Mouse (Mus musculus): ENCODE measurements around the gene Dnase1. TPM values are rescaled to one million over a fixed set of nuclear protein-coding genes. Genes with fewer than 3 reads are reported as not detected.
"Not testable (repeated sequence)": the region's sequence is repeated elsewhere in the genome, so short reads cannot be mapped to it uniquely, and the experiment has no call there.

Dnase1 gene
- polyA plus RNA-seq (2015; fragmentation: Nextera tagmentation; extraction: Ambion mirVana), result 0.95 and 1.6 TPM in 2 replicates

DNA sequence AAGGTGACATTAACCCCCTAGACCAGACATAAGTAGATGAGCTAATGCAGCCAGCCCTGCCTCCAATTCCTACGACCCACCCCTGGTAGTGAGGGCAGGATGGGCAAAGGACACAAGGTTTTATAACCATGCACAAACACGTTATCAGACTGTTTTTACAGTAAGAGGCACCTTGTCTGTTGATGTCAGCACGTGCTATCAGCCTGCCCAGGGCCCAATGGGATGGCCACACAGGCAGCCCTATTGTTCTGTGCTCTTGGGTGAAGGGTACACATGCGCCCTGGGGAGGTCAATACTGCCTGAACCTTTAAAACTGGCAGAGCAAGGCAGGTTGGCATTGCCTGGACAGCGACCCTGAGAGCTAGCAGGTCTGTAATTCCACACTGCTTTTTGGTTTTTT, at the start of gene Dnase1:
Gene Dnase1 (plus strand): TSS at position 136 of the 400 bp plus-strand sequence.
- Histone ChIP-seq H3K4me2 (no peak within 1 kb of the TSS), H3K9me3 (replicated peaks) (no peaks in the 10 kb centered on the region), H3K36me3 (peaks cover 50% of the 10 kb centered on the region), H3K27ac (no peak within 1 kb of the TSS), H3K9ac (no peak within 1 kb of the TSS), H3K27me3 (no peaks in the 10 kb centered on the region), H3K4me1 (replicated peaks) (peaks cover 37% of the 10 kb centered on the region), H3K4me3 (replicated peaks) (no peak within 1 kb of the TSS)
- WGBS (ENCODE audit: insufficient replicate concordance), result 71% methylated on average over 5 of the region's 5 CpGs
- no peak for DNase-seq
- ATAC-seq (ENCODE audit: low read depth), result no peak

DNA sequence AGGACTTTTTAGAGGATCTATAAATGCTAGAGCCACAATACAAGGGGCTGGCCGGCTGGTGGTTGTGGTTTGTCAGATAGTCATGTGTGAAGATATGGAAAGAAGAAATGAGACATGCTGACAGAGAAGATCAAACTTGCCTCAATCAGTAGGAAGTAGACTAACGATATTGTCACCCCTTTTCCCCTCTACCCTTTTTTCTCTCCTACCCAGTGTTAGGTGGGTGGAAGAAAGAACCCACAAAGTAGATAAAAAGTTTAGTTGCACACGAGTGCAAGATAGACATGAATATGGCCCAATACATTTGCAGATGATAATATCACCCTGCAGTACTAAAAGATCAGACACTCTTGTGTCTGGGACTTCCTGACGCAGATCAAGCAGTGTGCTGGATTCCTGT, 48.3 kb upstream of the Dnase1 start:
- ATAC-seq (ENCODE audit: low read depth) (no peak), DNase-seq (no peak)
- WGBS (ENCODE audit: insufficient replicate concordance), result 40% methylated on average over 4 of the region's 4 CpGs
- H3K27ac ChIP-seq, result no peak overlapping the region
- H3K4me1 ChIP-seq (replicated peaks), result no peaks in the 10 kb centered on the region
- no peaks in the 10 kb centered on the region for H3K9me3 ChIP-seq (replicated peaks)
- H3K27me3 ChIP-seq, result no peaks in the 10 kb centered on the region
- H3K4me2 ChIP-seq, result no peak overlapping the region
- H3K4me3 ChIP-seq (replicated peaks), result no peak overlapping the region
- H3K9ac ChIP-seq, result no peak overlapping the region
- peaks cover 98% of the 10 kb centered on the region for H3K36me3 ChIP-seq

DNA sequence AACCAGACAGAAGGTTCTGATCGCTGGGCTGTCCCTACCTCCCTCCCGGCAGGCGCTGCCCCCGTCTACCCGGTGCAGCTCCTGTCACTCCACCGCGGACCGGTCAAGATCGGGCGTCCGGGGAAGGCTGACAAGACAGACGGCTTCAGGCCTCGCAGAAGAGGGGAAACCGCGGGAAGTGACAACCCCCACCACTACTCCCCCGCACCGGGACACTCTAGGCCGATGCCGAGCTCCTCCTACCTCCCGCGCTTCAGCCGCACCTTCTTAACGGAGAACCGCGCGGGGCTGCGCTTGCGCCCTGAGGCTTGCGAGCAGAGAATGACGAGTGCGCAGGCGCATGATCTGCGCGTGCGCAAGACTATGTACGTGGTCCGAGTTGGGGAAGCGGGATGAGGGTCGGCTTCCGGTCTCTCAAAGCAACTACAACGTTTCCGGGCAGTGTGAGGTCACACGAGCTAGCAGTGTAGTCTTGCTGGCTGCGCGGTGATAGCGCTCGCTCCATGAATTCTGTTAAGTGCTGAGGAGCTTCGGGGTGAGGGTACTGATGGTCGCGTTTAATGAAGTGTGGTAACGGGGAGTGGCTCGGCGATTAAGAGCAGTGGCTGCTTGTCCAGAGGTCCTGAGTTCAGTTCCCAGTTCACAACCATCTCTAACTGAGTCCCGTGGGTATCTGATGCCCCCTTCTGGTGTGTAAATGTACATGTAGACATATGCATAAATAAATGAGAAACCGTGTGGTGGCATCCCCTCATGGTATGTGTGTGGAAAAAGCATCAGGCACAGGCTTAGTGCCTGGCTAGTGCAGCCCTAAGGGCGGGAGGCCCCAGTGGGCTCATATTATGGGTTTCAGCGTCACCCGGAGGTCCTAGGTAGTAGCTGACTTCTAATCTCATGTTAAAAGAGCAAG, 33.0 kb upstream of the Dnase1 start, which contains the start of gene Slx4:
Gene Slx4 (minus strand): TSS at position 282 of the 910 bp plus-strand sequence.
- ATAC-seq (ENCODE audit: low read depth) (peak; percentile 94), DNase-seq (peak; percentile 93)
- H3K27me3 ChIP-seq, result no peaks in the 10 kb centered on the region
- H3K4me3 ChIP-seq (replicated peaks), result peak within 1 kb of the TSS; percentile 84
- H3K4me1 ChIP-seq (replicated peaks), result peaks cover 27% of the 10 kb centered on the region
- peaks cover 27% of the 10 kb centered on the region for H3K36me3 ChIP-seq
- H3K4me2 ChIP-seq, result peak within 1 kb of the TSS; percentile 82
- peak within 1 kb of the TSS; percentile 88 for H3K9ac ChIP-seq
- H3K9me3 ChIP-seq (replicated peaks), result no peaks in the 10 kb centered on the region
- H3K27ac ChIP-seq, result peak within 1 kb of the TSS; percentile 87
- 1% methylated on average over 58 of the region's 58 CpGs for WGBS (ENCODE audit: insufficient replicate concordance)

DNA sequence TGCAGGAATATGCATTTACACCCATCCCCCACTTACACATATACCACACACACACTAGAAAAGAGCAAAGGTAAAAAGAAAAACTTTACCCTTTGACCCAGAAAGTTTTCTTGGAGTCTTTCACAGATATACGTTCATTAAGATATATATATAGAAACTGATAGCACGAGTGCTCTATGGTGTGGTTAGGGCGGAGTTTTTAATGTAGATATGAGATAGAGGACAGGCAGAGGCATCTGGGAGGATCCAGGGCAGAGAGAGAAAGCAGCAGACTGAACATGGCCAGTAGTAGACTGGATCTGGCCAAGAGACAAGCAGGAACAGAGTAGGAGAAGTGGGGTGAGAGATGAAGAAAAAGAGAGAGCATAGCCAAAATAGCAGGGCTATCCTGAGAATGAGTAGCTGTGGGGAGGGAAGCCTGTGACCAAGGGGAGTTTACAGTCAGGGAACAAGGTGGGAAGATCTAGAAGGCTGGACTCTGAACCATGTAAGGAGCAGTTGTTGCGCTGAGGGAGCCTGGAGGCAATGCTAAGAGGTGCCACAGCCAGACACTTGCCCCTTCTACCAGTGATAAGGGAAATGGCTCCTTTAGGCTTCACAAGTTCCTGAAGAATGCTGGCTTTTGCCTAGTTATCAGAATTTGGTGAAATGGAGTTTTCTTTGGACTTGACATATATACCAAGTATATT, 23.7 kb upstream of the Dnase1 start:
- H3K9me3 ChIP-seq (replicated peaks), result 0 out of 2 replicates have a peak, but pooled peaks cover 6% of the 10 kb centered on the region
- H3K4me1 ChIP-seq (replicated peaks), result peaks cover 28% of the 10 kb centered on the region
- H3K27ac ChIP-seq, result peak overlapping the region; percentile 72
- no peaks in the 10 kb centered on the region for H3K27me3 ChIP-seq
- no peak overlapping the region for H3K4me3 ChIP-seq (replicated peaks)
- no peaks in the 10 kb centered on the region for H3K36me3 ChIP-seq
- H3K9ac ChIP-seq, result peak overlapping the region; percentile 30
- peak overlapping the region; percentile 47 for H3K4me2 ChIP-seq
- WGBS (ENCODE audit: insufficient replicate concordance), result 24% methylated on average over 4 of the region's 4 CpGs
- DNase-seq (peak; percentile 30), ATAC-seq (ENCODE audit: low read depth) (peak; percentile 99)

DNA sequence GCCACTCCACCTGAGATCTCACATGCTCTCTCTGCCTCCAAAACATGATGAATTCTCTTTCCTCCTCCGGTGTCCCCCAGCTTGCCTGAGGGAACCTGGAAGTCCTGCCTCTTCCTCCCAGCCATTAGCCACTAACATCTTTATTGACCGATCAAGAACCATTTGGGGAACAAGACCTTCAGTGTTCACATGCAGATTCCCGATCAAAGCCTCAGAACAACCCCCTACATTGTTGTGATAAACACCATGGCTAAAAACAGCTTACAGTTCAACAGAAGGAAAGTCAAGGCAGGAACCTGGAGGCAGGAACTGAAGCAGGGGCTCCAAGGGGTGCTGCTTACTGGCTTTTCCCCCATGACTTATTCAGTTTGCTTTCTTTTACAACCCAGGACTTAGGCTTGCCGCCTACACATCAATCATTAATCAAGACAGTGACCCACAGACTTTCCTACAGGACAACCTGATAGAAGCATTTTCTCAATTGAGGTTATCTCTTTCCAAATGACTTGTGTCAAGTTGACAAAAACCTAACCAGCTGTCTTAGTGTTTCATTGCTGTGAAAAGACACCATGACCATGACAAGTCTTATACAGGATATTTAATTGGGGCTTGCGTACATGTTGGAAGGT, 22.6 kb upstream of the Dnase1 start:
- no peak overlapping the region for H3K4me2 ChIP-seq
- DNase-seq, result no peak
- WGBS (ENCODE audit: insufficient replicate concordance), result 77% methylated on average over 5 of the region's 5 CpGs
- H3K9ac ChIP-seq, result no peak overlapping the region
- H3K27ac ChIP-seq, result no peak overlapping the region
- peaks cover 25% of the 10 kb centered on the region for H3K4me1 ChIP-seq (replicated peaks)
- ATAC-seq (ENCODE audit: low read depth), result no peak
- H3K9me3 ChIP-seq (replicated peaks), result 0 out of 2 replicates have a peak, but pooled peaks cover 6% of the 10 kb centered on the region
- H3K27me3 ChIP-seq, result no peaks in the 10 kb centered on the region
- H3K4me3 ChIP-seq (replicated peaks), result no peak overlapping the region
- H3K36me3 ChIP-seq, result no peaks in the 10 kb centered on the region

DNA sequence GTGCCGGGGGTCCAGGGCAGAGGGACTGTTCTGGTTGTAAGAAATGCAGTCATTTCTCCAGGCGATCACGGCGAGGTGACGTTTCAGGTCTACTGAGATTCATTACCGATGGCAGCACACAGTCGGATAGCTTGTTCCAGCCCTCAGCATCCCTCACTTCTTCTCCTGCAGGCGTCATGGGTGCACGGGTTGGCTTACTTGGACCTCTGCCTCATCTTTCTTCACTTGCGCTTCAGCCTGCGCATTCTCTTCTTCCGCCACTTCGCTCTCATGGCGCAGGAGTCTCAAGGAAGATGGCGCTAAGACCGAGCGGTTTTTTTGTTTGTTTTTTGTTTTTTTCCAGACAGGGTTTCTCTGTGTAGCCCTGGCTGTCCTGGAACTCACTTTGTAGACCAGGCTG, 20.0 kb upstream of the Dnase1 start:
- not testable (repeated sequence) for H3K36me3 ChIP-seq; H3K4me3 ChIP-seq (replicated peaks); H3K9me3 ChIP-seq (replicated peaks); ATAC-seq (ENCODE audit: low read depth); H3K4me2 ChIP-seq; H3K9ac ChIP-seq; DNase-seq; H3K27ac ChIP-seq; H3K27me3 ChIP-seq
- peaks cover 20% of the 10 kb centered on the region for H3K4me1 ChIP-seq (replicated peaks)
- WGBS (ENCODE audit: insufficient replicate concordance), result 73% methylated on average over 17 of the region's 17 CpGs

DNA sequence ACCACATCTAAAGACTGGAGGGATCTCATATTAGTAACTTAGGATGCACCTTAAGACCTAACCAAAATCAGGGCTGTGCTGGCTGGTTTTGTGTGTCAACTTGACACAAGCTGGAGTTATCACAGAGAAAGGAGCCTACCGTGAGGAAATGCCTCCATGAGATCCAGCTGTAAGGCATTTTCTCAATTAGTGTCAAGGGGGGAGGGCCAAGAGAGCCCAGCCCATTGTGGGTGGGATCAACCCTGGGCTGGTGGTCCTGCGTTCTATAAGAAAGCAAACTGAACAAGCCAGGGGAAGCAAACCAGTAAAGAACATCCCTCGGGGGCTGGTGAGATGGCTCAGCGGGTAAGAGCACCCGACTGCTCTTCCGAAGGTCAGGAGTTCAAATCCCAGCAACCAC, 19.3 kb upstream of the Dnase1 start:
- H3K36me3 ChIP-seq; H3K4me2 ChIP-seq; H3K4me3 ChIP-seq (replicated peaks); ATAC-seq (ENCODE audit: low read depth); H3K27me3 ChIP-seq; DNase-seq; H3K9me3 ChIP-seq (replicated peaks); H3K9ac ChIP-seq; H3K27ac ChIP-seq: not testable (repeated sequence)
- 81% methylated on average over 6 of the region's 6 CpGs for WGBS (ENCODE audit: insufficient replicate concordance)
- H3K4me1 ChIP-seq (replicated peaks), result peaks cover 15% of the 10 kb centered on the region

DNA sequence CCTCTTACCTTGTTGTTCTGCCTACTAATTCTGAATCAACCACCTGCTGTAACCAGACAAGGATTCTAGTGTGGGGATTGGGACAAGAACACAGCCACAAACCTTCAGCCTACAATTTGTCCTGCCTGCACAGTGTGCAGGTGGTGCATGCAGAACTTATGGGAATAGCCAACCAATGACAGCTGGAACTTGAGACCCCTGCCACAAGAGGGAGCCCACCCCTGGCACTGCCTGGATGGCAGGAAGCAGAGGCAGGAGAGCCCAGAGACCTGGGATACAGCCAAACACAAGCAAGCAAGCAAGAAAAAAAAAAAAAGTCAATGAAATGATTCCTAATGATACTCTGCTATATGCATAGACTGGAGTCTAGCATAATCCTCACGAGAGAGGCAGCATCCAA, 15.5 kb upstream of the Dnase1 start:
- 70% methylated on average over 1 of the region's 1 CpGs for WGBS (ENCODE audit: insufficient replicate concordance)
- Histone ChIP-seq H3K27me3 (no peaks in the 10 kb centered on the region), H3K36me3 (no peaks in the 10 kb centered on the region), H3K27ac (no peak overlapping the region), H3K4me3 (replicated peaks) (no peak overlapping the region), H3K4me2 (no peak overlapping the region), H3K9me3 (replicated peaks) (no peaks in the 10 kb centered on the region), H3K9ac (no peak overlapping the region), H3K4me1 (replicated peaks) (no peaks in the 10 kb centered on the region)
- DNase-seq (no peak), ATAC-seq (ENCODE audit: low read depth) (no peak)

DNA sequence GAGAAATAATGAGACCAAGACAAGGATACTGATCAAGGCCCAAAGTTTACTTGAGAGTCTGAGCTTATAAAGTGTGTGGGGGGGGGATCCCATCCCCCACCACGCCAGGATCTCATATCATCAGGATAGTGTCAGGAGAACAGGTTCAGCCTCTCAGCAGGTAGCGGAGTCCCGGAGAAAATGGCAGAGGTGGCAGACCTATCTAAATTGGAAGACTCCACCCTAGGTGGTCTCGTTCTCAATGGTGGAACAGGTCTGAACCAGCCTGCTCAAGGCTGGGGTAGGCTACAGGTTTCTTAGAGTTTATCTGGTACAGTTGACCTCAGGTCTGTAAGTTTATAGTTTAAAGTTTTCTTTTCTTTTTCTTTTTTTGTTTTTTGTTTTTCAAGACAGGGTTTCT, 14.0 kb upstream of the Dnase1 start:
- Histone ChIP-seq H3K36me3 (no peaks in the 10 kb centered on the region), H3K27me3 (no peaks in the 10 kb centered on the region), H3K9me3 (replicated peaks) (no peaks in the 10 kb centered on the region), H3K4me2 (no peak overlapping the region), H3K4me1 (replicated peaks) (no peaks in the 10 kb centered on the region), H3K9ac (no peak overlapping the region), H3K27ac (no peak overlapping the region), H3K4me3 (replicated peaks) (no peak overlapping the region)
- DNase-seq, result no peak
- 71% methylated on average over 4 of the region's 4 CpGs for WGBS (ENCODE audit: insufficient replicate concordance)
- no peak for ATAC-seq (ENCODE audit: low read depth)

DNA sequence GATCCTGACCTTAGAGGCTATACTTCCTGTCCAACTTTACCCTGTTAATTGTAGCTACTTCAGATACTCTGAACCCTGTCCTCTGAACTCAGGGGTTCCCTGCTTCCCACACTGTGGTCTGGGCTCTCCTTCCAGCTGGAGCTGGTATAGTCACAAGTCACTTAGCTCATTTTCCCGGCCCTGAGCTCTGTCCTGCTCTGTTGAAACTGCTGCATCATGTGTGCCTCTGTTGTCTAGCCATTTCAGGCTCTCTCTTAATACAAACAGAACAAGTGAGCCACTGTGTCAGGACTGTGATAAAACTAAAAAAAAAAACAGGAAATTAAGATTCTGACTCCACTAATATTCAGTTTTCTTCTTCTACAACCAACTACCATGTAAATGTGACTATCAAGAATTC, 10.1 kb upstream of the Dnase1 start:
- DNase-seq (no peak), ATAC-seq (ENCODE audit: low read depth) (no peak)
- Histone ChIP-seq H3K27me3 (no peaks in the 10 kb centered on the region), H3K9ac (no peak overlapping the region), H3K4me1 (replicated peaks) (peaks cover 3% of the 10 kb centered on the region), H3K36me3 (no peaks in the 10 kb centered on the region), H3K4me2 (no peak overlapping the region), H3K4me3 (replicated peaks) (no peak overlapping the region), H3K9me3 (replicated peaks) (no peaks in the 10 kb centered on the region), H3K27ac (no peak overlapping the region)
- 47% methylated on average over 1 of the region's 1 CpGs for WGBS (ENCODE audit: insufficient replicate concordance)

DNA sequence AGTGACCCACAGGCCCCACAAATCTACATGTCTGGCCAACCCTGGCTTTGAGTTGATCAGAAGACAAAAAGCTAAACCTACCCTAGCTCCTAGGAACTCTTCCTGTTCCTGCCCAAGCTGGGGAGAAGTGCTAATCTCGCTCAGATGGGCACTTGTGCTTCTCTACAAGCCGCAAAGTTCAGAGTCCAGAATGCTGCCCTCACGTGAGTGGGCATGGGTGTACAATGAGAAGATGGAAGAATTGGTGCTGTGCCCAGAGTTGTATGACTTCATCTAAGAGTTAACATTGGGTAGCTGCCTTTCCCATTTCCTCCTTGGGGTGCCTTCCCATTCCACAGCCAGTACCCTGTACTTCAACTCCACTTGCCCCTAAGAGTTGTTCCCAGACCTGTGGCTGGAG, 9.5 kb upstream of the Dnase1 start:
- no peaks in the 10 kb centered on the region for H3K27me3 ChIP-seq
- no peaks in the 10 kb centered on the region for H3K36me3 ChIP-seq
- DNase-seq (no peak), ATAC-seq (ENCODE audit: low read depth) (no peak)
- no peak overlapping the region for H3K27ac ChIP-seq
- H3K9me3 ChIP-seq (replicated peaks), result no peaks in the 10 kb centered on the region
- H3K4me3 ChIP-seq (replicated peaks), result no peak overlapping the region
- no peak overlapping the region for H3K4me2 ChIP-seq
- WGBS (ENCODE audit: insufficient replicate concordance), result 59% methylated on average over 3 of the region's 3 CpGs
- no peak overlapping the region for H3K9ac ChIP-seq
- H3K4me1 ChIP-seq (replicated peaks), result peaks cover 7% of the 10 kb centered on the region

Data from liver, embryonic 13.5 days (tissue).